Mouse (Mus musculus) brain, embryonic 18.5 days (tissue): ENCODE data around the gene Pla2g2d.

Experiments
- DNase-seq: peaks from one replicate; pipeline ENCODE4 v3.0.0-alpha.2; 2012; ENCODE audit warnings: low read depth, low spot score

The Pla2g2d gene

GRCm38 (mm10) chr4:138825751-138826567 is 50.4 kb downstream of the Pla2g2d start:
- DNase-seq, result no peak

- no peak for DNase-seq
These were observed 51.6 kb downstream of the Pla2g2d start for GRCm38 (mm10) chr4:138827147-138827546.
